Comparison of ENCODE assay signal across 9 mouse cellular contexts in genomic region chr15:8625370-8625769, GRCm38 (mm10).
DNase-seq lines count a peak whose midpoint lies in the region; ATAC-seq and TF ChIP-seq lines count a peak whose summit lies in the region.
"Had no signal": no experiment of that assay in that cellular context is flagged by ENCODE, and none has a peak within 500 bp of the region (broad histone marks: within the 10 kb centered on the region; RNA-seq: fewer than 3 reads in every experiment).

No protein-coding gene starts in this region.

- no peak overlapping the region for H3K4me3 ChIP-seq in forebrain, embryonic 14.5 days (ENCODE audit: low read depth, low read length)
- H3K4me3 ChIP-seq in forebrain, embryonic 11.5 days (ENCODE audit: low read depth, low read length): no peak overlapping the region
- no peak overlapping the region for H3K4me3 ChIP-seq in neural tube, embryonic 11.5 days (ENCODE audit: low read depth, low read length)
- H3K4me3 ChIP-seq in embryonic fibroblast, embryonic 13.5 days (ENCODE audit: insufficient read depth, low read length): no peak overlapping the region
- H3K4me3 ChIP-seq: heart, embryonic 13.5 days had no signal

- H3K4me1 ChIP-seq in forebrain, embryonic 14.5 days (ENCODE audit: control insufficient read depth, insufficient read depth, low read length): peaks cover 3% of the 10 kb centered on the region; the same call in 1 of the 2 replicates
- peaks cover 8% of the 10 kb centered on the region; the same call in 1 of the 2 replicates for H3K4me1 ChIP-seq in forebrain, embryonic 11.5 days (replicated peaks; ENCODE audit: control insufficient read depth, insufficient read depth, low read length)
- H3K4me1 ChIP-seq in neural tube, embryonic 11.5 days (ENCODE audit: control insufficient read depth, insufficient read depth, low read length): no peaks in the 10 kb centered on the region
- peaks cover 2% of the 10 kb centered on the region; the same call in 1 of the 2 replicates for H3K4me1 ChIP-seq in embryonic fibroblast, embryonic 13.5 days (ENCODE audit: control insufficient read depth, insufficient read depth, low read length)

- no peak for TF ChIP-seq POLR2A in embryonic fibroblast, embryonic 13.5 days (IDR thresholded peaks at IDR 0.05; ENCODE audit: low read depth, low read length)

- H3K9ac ChIP-seq in forebrain, embryonic 14.5 days (ENCODE audit: low read length): no peak overlapping the region
- H3K9ac ChIP-seq in forebrain, embryonic 11.5 days (ENCODE audit: low read length): no peak overlapping the region
- H3K9ac ChIP-seq in neural tube, embryonic 11.5 days (ENCODE audit: low read length): no peak overlapping the region
- H3K9ac ChIP-seq: heart, embryonic 13.5 days had no signal

- H3K36me3 ChIP-seq in forebrain, embryonic 14.5 days (ENCODE audit: control insufficient read depth, insufficient read depth, low read length): no peaks in the 10 kb centered on the region
- H3K36me3 ChIP-seq in forebrain, embryonic 11.5 days (ENCODE audit: control insufficient read depth, insufficient read depth, low read length): no peaks in the 10 kb centered on the region
- no peaks in the 10 kb centered on the region for H3K36me3 ChIP-seq in neural tube, embryonic 11.5 days (ENCODE audit: control insufficient read depth, insufficient read depth, low read length)
- H3K36me3 ChIP-seq: heart, embryonic 13.5 days had no signal

- H3K9me3 ChIP-seq in forebrain, embryonic 14.5 days (replicated peaks; ENCODE audit: control insufficient read depth, low read length): no peaks in the 10 kb centered on the region
- no peaks in the 10 kb centered on the region for H3K9me3 ChIP-seq in forebrain, embryonic 11.5 days (ENCODE audit: control insufficient read depth, low read length)
- no peaks in the 10 kb centered on the region for H3K9me3 ChIP-seq in neural tube, embryonic 11.5 days (ENCODE audit: control insufficient read depth, low read length)
- H3K9me3 ChIP-seq: heart, embryonic 13.5 days had no signal

- peak; percentile 79; the same call in 1 of the 2 replicates for TF ChIP-seq CTCF in embryonic fibroblast, embryonic 13.5 days (IDR thresholded peaks at IDR 0.05; ENCODE audit: borderline replicate concordance, insufficient read depth, low read length)

- no peak overlapping the region for H3K27ac ChIP-seq in forebrain, embryonic 14.5 days (ENCODE audit: low read depth, low read length)
- H3K27ac ChIP-seq in forebrain, embryonic 11.5 days (ENCODE audit: low read depth, low read length): no peak overlapping the region
- H3K27ac ChIP-seq in neural tube, embryonic 11.5 days (ENCODE audit: low read depth, low read length): no peak overlapping the region
- no peak overlapping the region for H3K27ac ChIP-seq in embryonic fibroblast, embryonic 13.5 days (ENCODE audit: insufficient read depth, low read length)
- H3K27ac ChIP-seq: heart, embryonic 13.5 days had no signal

- H3K4me2 ChIP-seq in forebrain, embryonic 14.5 days (ENCODE audit: low read length): no peak overlapping the region
- no peak overlapping the region for H3K4me2 ChIP-seq in forebrain, embryonic 11.5 days (ENCODE audit: low read depth, low read length, severe bottlenecking)
- H3K4me2 ChIP-seq in neural tube, embryonic 11.5 days (ENCODE audit: low read depth): no peak overlapping the region
- H3K4me2 ChIP-seq: heart, embryonic 13.5 days had no signal

- WGBS in forebrain, embryonic 14.5 days: 54% methylated on average over 7 of the region's 7 CpGs
- 54% methylated on average over 7 of the region's 7 CpGs for WGBS in forebrain, embryonic 11.5 days
- 58% methylated on average over 7 of the region's 7 CpGs for WGBS in neural tube, embryonic 11.5 days

- H3K27me3 ChIP-seq in forebrain, embryonic 14.5 days (replicated peaks; ENCODE audit: control insufficient read depth, insufficient read depth, low read length): no peaks in the 10 kb centered on the region
- peaks cover 3% of the 10 kb centered on the region; the same call in 1 of the 2 replicates for H3K27me3 ChIP-seq in forebrain, embryonic 11.5 days (ENCODE audit: control insufficient read depth, insufficient read depth, low read length)
- H3K27me3 ChIP-seq in neural tube, embryonic 11.5 days (ENCODE audit: control insufficient read depth, insufficient read depth, low read length): no peaks in the 10 kb centered on the region

- peak; percentile 70 for DNase-seq in forebrain, embryonic 14.5 days (ENCODE audit: low spot score)
- DNase-seq in forebrain, embryonic 11.5 days (ENCODE audit: low spot score): no peak
- peak; percentile 40 for DNase-seq in neural tube, embryonic 11.5 days (ENCODE audit: low spot score)
- DNase-seq in neural tube, embryonic 10.5 days (ENCODE audit: extremely low spot score, low spot score): no peak
- peak; percentile 32 to 45 for DNase-seq in layer of hippocampus, postnatal 36 days
- DNase-seq in natural killer cell, adult 2 months (ENCODE audit: low spot score in 2 of 2): peak; percentile 30 to 63
- DNase-seq in thymus, postnatal 25 days: peak; percentile 69

- no peak for ATAC-seq in forebrain, embryonic 14.5 days
- ATAC-seq in forebrain, embryonic 11.5 days (replicated peaks; ENCODE audit: low FRiP score): no peak
- no peak for ATAC-seq in neural tube, embryonic 11.5 days (ENCODE audit: insufficient read depth, low FRiP score, low TSS enrichment)

Comparison
In these comparisons a context has a peak if more than half of its experiments do, and no peak if none do; other contexts are left out.
1. DNase-seq: peak in forebrain, embryonic 14.5 days (single experiment), neural tube, embryonic 11.5 days (single experiment), layer of hippocampus, postnatal 36 days (2 of 2), natural killer cell, adult 2 months (2 of 2) and thymus, postnatal 25 days (single experiment); none in forebrain, embryonic 11.5 days (single experiment) and neural tube, embryonic 10.5 days (single experiment).